Mouse (Mus musculus) layer of hippocampus, postnatal 36 days (tissue): ENCODE results near the gene Smarcd1. TPM values are rescaled to one million over a fixed set of nuclear protein-coding genes. Genes with fewer than 3 reads are reported as not detected.
"Not testable (repeated sequence)": the region's sequence is repeated elsewhere in the genome, so short reads cannot be mapped to it uniquely, and the experiment has no call there.

Experiments
- DNase-seq, 2 experiments: peaks; one replicate each; pipeline ENCODE4 v3.0.0; 2022
- total RNA-seq, 2 experiments: library from RNA; stranded (reverse); gene quantifications; 2 replicates each; pipeline ENCODE4 v1.2.3; 2021

Smarcd1 gene
- total RNA-seq, 2 experiments from 2014 or later, result 106 to 109 TPM

- no peak for DNase-seq
Observed at GRCm38 (mm10) chr15:99684156-99684555, 17.8 kb upstream of the Smarcd1 start.

GRCm38 (mm10) chr15:99688712-99689111, 13.2 kb upstream of the Smarcd1 start:
- peak in 1 of 2 experiments; percentile 58 for DNase-seq

DNA sequence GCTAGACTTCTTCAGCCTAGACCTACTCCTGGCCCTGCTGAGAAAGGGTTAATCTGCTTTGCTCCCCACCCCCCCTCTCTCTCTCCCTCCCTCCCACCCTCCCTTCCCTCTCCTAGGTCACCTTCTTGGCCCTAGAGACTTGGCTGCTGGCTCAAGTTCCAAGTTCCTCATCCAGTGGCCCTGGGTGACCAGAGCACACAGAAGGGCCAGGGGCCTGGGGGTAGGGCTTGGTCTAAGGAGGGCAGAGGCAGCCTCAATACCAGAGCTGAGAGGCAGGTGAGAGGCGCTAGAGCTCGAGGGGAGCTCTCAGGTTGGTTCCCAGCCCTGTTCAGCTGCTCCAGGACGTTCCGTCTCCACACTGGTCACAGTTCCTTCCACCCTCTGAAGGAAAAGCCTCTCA, 11.0 kb upstream of the Smarcd1 start:
- DNase-seq, result no peak

- DNase-seq, result no peak
Observed at GRCm38 (mm10) chr15:99691976-99692375, 10.0 kb upstream of the Smarcd1 start.

GRCm38 (mm10) chr15:99697309-99697708, 4.6 kb upstream of the Smarcd1 start:
- no peak for DNase-seq

DNA sequence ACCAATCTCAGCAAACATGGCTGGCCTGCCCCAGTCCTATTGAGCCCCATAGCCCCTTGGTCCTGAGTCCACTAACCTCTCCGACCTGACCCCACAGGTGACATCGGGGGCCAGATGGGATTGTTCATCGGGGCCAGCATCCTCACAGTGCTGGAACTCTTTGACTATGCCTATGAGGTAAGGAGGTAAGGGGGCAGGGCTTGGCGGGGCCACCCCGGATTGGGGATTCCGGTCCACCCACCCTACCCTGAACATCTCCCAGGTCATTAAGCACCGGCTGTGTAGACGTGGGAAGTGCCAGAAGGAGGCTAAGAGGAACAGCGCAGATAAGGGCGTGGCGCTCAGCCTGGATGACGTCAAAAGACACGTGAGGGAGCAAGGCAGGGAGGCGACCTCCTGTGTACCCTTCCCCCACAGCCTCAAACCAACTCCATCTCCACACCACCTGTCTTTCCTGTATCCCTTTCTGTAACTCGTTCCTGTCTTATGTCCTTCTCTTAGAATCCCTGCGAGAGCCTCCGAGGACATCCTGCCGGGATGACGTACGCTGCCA, 3.3 kb upstream of the Smarcd1 start:
- no peak for DNase-seq

- DNase-seq, result no peak
Observed at GRCm38 (mm10) chr15:99699715-99700114, 2.2 kb upstream of the Smarcd1 start.

- no peak for DNase-seq
Observed at GRCm38 (mm10) chr15:99700219-99701106, 1.5 kb upstream of the Smarcd1 start.

DNA sequence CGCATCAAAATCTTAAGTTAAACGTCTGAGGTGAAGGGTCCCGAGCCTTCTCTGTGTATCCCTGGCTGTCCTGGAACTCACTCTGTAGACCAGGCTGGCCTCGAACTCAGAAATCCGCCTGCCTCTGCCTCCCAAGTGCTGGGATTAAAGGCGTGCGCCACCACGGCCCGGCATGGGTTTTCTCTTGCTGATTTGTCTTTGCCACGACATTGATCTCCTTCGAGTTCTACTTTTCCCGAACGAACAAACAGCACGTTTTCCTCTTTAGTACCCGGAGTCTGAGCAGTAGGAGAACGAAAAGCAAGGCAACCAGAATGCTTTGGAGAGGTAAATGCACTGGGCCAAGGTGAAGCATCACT, 310 bp upstream of the Smarcd1 start:
- not testable (repeated sequence) for DNase-seq

DNA sequence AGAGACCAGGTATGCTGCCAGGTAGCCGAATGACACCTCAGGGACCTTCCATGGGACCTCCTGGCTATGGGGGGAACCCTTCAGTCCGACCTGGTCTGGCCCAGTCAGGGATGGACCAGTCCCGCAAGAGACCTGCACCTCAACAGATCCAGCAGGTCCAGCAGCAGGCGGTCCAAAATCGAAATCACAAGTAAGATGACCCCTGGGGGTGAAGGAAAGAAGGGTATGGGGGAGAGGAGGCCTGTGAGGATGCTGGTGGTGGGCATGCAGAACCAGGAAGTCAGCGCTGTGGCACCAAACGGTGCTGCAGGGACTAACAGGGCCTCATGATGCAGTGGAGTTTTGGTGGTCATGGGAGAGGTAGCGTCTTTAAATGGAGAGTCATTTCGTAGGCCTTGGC, 1.2 kb downstream of the Smarcd1 start:
- no peak for DNase-seq

GRCm38 (mm10) chr15:99703676-99704040, 1.7 kb downstream of the Smarcd1 start:
- DNase-seq, result no peak

DNA sequence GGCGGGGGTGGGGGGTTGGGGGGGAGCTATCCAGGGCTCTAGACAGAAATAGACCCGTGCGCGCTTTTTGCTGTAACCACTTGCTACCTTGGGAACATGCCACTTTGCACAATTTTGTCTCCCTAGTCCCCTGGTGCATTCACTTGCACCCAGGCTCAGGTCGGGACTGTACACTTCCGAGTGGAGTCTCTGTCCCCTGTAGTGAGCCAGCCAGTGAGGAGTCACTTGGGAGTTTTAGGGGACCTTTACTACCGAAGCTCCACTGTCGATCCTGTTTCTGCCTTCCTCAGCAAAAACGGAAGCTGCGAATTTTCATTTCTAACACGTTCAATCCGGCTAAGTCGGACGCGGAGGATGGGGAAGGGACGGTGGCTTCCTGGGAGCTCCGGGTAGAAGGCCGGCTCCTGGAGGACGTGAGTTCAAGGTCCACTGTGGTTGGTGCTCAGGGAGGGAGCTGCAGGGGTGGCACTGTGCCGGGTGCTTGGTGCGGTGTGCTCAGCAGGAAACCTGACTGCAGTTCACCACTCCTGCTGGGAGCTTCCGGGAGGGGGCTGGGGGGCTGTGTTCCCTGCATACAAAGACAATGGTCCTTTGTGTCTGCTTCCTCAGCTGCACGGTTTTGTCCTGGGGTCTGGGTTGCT, 2.2 kb downstream of the Smarcd1 start:
- DNase-seq, result peak in 1 of 2 experiments; percentile 59

GRCm38 (mm10) chr15:99704881-99705280, 3.0 kb downstream of the Smarcd1 start:
- no peak for DNase-seq

DNA sequence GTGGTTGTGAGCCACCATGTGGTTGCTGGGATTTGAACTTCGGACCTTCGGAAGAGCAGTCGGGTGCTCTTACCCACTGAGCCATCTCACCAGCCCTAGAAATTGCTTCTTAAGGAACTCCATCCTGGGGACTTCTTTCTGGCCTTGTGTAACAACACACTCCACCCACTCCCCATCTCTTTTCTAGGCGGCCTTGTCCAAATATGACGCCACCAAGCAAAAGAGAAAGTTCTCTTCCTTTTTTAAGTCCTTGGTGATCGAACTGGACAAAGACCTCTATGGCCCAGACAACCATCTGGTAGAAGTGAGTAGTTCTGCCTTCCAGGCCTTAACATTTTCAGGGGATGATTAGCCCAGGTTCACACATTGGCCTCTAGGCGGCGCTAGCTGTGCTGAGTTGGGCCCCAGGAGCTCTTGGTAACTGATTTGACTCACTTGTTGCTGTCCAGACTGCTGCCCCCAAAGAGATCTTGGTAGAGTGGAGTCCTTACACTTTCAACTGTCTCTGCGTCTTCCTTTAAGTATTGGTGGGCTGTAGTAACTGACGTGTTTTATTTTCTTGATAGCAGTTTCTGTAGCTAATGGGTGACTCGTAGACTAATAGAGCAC, 3.6 kb downstream of the Smarcd1 start, which contains the start of gene Gm17349:
Gene Gm17349 (minus strand): TSS at position 51 of the 609 bp plus-strand sequence.
- DNase-seq, result peak in 1 of 2 experiments; percentile 62

DNA sequence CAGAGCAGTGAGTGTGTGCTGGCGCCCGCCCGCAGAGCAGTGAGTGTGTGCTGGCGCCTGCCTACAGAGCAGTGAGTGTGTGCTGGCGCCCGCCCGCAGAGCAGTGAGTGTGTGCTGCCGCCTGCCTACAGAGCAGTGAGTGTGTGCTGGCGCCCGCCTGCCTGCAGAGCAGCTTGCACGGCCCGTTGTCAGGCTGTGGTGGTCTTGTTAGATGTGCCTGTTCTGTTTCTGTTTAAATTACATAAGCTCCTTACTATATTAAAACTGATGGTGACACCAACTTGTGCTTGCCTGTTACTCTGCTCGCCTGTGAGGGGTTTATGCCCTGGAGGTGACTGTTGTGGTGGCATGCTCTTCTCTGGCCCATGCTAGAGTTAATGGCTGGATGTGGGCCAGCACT, 6.2 kb downstream of the Smarcd1 start:
- no peak for DNase-seq

DNA sequence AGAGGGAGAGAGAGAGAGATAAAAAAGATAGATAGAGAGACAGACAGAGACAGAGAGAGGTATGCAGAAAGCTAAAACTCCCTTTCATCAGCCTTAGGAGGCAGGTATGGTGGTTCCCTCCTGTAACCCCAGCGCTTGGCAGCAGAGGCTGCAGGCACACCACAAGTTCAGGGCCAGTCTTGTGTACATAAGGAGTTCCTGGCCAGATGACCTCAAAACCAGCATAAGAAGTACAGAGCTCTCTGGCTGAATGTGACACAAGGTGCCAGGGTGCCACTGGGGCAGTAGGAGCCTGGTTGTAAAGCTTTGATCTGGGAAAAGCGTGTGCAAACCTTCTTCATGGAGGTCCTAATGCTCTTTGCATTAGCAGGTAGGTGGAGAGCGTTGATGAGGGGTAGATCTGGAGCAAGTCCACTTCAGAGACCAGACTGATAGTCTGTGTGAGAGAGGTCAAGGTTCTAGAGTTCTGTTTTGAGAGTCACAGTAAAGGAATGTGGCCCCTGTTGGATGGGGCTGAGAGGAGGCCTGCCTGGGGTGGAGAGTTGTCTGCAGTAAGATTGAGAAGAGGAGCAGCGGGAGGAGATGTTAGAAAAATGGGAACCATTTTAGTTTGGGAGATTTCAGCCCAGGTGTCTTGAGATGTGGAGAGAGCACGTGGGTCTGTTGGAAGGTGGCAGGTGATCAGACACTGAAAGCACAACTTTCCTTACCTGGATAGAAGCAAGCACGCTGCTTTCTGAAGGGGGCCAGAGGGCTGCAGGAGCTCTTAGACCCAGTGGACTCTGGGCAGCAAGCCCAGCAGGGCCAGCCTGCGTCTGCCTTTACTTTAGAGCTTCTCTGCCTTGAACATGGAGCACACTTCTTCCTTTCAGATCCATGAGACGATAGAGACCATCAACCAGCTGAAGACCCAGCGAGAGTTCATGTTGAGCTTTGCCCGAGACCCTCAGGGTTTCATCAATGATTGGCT, 8.6 kb downstream of the Smarcd1 start:
- no peak for DNase-seq

DNA sequence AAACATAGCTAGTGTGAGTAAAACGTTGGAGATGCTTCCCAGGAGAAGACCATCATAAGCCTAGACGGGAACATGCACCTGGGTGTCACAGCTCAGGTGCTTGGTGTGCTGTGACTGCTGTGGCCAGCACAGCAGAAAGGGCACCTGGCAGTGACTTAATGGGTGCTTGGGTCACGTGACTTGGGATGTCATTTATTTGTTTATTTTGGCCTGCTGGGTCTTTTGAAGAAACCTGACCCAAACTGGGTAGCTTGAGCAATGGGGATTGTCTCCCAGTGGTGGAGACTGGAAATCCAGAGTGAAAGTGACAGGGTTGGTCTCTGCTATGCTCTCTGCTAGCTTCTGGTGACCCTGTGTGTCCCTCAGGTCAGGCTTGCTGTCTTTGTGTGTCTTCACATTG, 9.6 kb downstream of the Smarcd1 start:
- no peak for DNase-seq

DNA sequence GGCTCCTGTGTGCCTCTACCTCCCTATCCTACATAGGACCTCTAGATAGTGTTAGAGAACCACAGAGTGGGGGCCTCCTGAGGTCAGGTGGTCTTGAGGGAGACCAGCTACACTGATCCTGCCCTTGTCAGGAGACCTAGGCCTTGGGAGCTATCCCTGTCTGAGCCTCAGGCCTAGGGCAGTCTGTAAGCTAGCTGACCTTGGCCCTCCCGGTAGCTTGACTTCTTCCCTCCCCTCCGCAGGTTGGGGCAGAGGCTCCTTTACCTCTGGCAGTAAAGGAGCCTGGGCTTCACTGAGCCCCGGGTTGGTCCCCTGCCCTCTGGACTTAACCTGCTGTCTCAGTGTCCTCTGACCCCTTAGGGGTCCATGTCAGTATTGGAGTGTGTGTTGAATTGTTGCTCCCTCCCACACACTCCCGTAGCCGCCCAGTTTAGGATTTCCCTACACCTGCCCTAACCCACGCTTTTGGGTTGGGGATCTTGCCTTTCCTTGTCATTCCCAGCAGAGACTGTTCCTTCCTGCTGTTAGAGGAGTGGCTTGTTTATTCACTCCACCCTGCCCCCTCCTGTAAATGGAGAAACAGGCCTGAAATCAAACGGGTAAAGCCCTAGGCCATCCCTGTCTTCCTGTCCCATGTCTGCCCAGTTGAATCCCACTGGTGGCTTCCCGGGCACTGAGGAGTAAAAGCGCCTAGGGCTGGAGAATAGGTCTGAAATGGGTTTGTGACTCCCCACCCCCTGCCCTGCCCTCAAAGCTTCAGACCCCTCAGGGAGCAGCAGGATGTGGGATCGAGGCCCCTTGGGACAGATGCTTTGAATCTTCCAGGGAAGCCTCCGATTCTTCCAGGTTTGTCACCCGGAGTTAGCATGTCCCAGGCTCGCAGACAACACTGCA, 11.0 kb downstream of the Smarcd1 start:
- no peak for DNase-seq

DNA sequence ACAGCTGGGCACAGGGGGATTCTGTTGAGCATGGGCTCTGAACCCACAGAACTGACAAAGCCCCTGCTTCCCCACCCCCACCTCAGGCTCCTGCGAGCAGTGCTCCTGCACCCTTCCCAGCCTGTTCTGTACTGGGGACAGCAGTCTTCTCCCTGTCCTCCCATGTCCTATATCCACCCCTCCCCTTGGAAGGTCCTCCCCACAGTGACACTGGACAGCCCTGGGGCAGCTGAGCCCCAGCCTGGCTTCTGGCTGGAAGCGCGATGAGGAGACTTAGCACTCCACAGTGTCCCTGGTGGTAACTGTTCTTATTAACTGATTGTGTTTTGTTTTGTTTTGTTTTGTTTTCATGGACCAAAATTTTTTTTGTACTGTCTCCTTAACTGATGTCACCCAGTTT, 11.6 kb downstream of the Smarcd1 start:
- no peak for DNase-seq

DNA sequence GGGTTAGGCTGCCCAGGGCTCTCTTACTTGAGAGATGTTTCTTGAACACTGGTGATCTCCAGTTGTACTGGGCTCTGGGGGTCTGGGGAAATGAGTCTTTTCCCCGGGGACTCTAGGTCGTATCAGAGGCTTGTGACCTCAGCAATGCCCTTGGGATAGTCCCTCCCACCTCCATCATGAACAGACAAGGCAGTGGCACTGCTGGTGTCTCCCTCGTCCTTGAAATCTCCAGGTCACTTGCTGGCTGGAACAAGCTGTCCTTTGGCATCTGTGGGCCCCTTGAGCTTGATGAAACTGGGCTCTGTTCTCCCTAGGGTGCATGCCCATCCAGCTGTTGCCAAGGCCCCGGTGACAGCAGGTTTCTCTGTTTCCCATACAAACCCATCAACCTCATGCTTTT, 12.3 kb downstream of the Smarcd1 start:
- no peak for DNase-seq

GRCm38 (mm10) chr15:99714858-99715257, 12.9 kb downstream of the Smarcd1 start:
- peak; percentile 80 for DNase-seq
